Mouse (Mus musculus): ENCODE results near the gene Olfr395.
"Not testable (repeated sequence)": the region's sequence is repeated elsewhere in the genome, so short reads cannot be mapped to it uniquely, and the experiment has no call there.

Olfr395 gene

DNA sequence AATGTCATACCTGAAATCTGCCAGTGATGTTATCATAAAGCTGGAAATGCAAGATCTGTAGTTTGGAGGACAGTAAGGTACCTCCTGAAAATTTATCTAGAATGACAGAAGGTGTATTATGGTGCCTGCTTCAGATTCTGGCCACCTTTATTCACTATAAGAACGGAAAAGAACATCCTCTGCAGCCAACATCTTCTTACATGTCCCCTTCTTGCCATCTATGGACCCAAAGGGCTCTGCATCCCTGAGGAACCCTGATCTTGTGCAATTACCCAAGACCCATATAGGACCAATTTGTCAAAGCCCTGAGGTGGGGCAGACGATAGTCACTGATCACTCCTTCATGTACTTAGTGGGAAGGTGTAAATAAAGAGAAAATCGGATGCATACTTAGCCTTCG is at the start of gene Olfr395:
TSS of gene Olfr395 (minus strand) at position 101 of the 400 bp plus-strand sequence.
- not testable (repeated sequence) for DNase-seq (ENCODE audit: low spot score in 2 of 2)

DNA sequence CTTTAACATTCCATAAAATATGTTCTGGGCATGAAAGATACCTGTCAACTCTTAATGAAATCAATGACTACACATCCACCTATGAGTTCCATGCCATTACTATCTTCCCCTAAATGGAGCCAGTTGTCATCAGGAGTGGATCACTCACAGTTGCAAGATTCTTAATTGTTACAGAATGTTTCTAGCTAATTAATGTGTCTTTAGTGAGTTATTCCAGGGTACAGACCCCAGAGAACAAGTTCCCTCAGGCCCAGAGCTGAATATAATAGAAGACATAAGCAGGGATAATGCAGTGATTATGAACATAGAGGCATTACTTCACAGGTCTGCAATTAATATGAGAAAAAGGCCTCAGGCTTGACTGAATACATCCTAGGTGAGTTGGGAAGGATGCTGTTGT is 27.3 kb upstream of the Olfr395 start, which contains the start of gene Olfr23:
TSS of gene Olfr23 (plus strand) at position 301 of the 400 bp plus-strand sequence.
- DNase-seq (ENCODE audit: low spot score in 2 of 2) = no peak

DNA sequence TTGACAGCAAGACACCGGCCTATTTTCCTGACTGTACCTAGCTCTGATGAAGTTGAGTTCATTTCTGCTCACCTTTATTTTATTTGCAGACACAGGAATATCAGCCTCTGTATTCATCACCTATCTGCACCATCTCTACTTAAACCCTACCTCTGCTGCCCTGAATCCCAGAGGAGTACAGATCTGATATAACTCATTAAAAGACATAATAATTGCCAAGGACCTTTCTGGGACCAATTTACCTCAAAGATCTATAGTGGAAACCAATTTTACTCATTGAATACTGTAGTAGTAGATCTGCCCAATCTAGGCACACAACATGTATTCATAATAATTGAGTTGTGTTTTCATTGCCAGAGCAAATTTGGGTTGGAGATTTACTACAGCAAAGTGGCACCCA is 18.4 kb downstream of the Olfr395 start, which contains the start of gene Olfr394:
TSS of gene Olfr394 (minus strand) at position 101 of the 400 bp plus-strand sequence.
- no peak for DNase-seq (ENCODE audit: low spot score in 2 of 2)

Data from left cerebral cortex, adult 9 months (tissue).